Mouse (Mus musculus): Measurements from ENCODE around the gene C1qc.

Gene C1qc

GRCm38 (mm10) chr4:136895861-136896260, 3.0 kb upstream of the C1qc start:
- ATAC-seq (ENCODE audit: low TSS enrichment): no peak

- ATAC-seq (ENCODE audit: low TSS enrichment): no peak
These were observed 2.0 kb upstream of the C1qc start for GRCm38 (mm10) chr4:136894821-136895220.

GRCm38 (mm10) chr4:136893691-136894543, 1.1 kb upstream of the C1qc start:
- ATAC-seq (ENCODE audit: low TSS enrichment): peak; percentile 81; the same call in 1 of the 2 replicates

- ATAC-seq (ENCODE audit: low TSS enrichment): no peak
These were observed 494 bp downstream of the C1qc start for GRCm38 (mm10) chr4:136892371-136892770.

GRCm38 (mm10) chr4:136891115-136891514, 1.8 kb downstream of the C1qc start:
- ATAC-seq (ENCODE audit: low TSS enrichment): no peak

GRCm38 (mm10) chr4:136889981-136890380, 2.9 kb downstream of the C1qc start:
- ATAC-seq (ENCODE audit: low TSS enrichment): no peak

- no peak for ATAC-seq (ENCODE audit: low TSS enrichment)
These were observed 5.2 kb downstream of the C1qc start for GRCm38 (mm10) chr4:136887714-136888113.

GRCm38 (mm10) chr4:136886101-136886500, 6.8 kb downstream of the C1qc start, which contains the start of gene C1qb:
C1qb (minus strand) TSS chr4:136886187.
- ATAC-seq (ENCODE audit: low TSS enrichment): no peak

- ATAC-seq (ENCODE audit: low TSS enrichment): no peak
These were observed 14.3 kb downstream of the C1qc start for GRCm38 (mm10) chr4:136878601-136879000.

- ATAC-seq (ENCODE audit: low TSS enrichment): no peak
These were observed 14.7 kb downstream of the C1qc start for GRCm38 (mm10) chr4:136878171-136878570.

GRCm38 (mm10) chr4:136876971-136877370, 15.9 kb downstream of the C1qc start:
- ATAC-seq (ENCODE audit: low TSS enrichment): peak; percentile 62; the same call in 1 of the 2 replicates

- ATAC-seq (ENCODE audit: low TSS enrichment): peak; percentile 55; the same call in 1 of the 2 replicates
These were observed 17.9 kb downstream of the C1qc start for GRCm38 (mm10) chr4:136875012-136875411.

GRCm38 (mm10) chr4:136868371-136868770, 24.5 kb downstream of the C1qc start:
- ATAC-seq (ENCODE audit: low TSS enrichment): no peak

- no peak for ATAC-seq (ENCODE audit: low TSS enrichment)
These were observed 25.0 kb downstream of the C1qc start for GRCm38 (mm10) chr4:136867690-136868345.

- ATAC-seq (ENCODE audit: low TSS enrichment): no peak
These were observed 27.3 kb downstream of the C1qc start for GRCm38 (mm10) chr4:136865531-136865930.

GRCm38 (mm10) chr4:136864751-136865470, 28.0 kb downstream of the C1qc start:
- no peak for ATAC-seq (ENCODE audit: low TSS enrichment)

GRCm38 (mm10) chr4:136863517-136863916, 29.3 kb downstream of the C1qc start:
- peak; percentile 31; the same call in 1 of the 2 replicates for ATAC-seq (ENCODE audit: low TSS enrichment)

- ATAC-seq (ENCODE audit: low TSS enrichment): no peak
These were observed 30.5 kb downstream of the C1qc start for GRCm38 (mm10) chr4:136862411-136862810.

GRCm38 (mm10) chr4:136861806-136862205, 31.1 kb downstream of the C1qc start:
- ATAC-seq (ENCODE audit: low TSS enrichment): no peak

GRCm38 (mm10) chr4:136860022-136860421, 32.8 kb downstream of the C1qc start:
- ATAC-seq (ENCODE audit: low TSS enrichment): no peak

- ATAC-seq (ENCODE audit: low TSS enrichment): peak; percentile 72; the same call in 1 of the 2 replicates
These were observed 37.8 kb downstream of the C1qc start for GRCm38 (mm10) chr4:136855081-136855480.

GRCm38 (mm10) chr4:136852989-136853388, 39.9 kb downstream of the C1qc start:
- no peak for ATAC-seq (ENCODE audit: low TSS enrichment)

All from frontal cortex, adult (tissue).